Mouse (Mus musculus): ENCODE data around the gene Gigyf2.
A peak's percentile ranks its signal among the peaks of the same experiment; 100 is the strongest.
"Not testable (repeated sequence)": the region's sequence is repeated elsewhere in the genome, so short reads cannot be mapped to it uniquely, and the experiment has no call there.

The Gigyf2 gene

DNA sequence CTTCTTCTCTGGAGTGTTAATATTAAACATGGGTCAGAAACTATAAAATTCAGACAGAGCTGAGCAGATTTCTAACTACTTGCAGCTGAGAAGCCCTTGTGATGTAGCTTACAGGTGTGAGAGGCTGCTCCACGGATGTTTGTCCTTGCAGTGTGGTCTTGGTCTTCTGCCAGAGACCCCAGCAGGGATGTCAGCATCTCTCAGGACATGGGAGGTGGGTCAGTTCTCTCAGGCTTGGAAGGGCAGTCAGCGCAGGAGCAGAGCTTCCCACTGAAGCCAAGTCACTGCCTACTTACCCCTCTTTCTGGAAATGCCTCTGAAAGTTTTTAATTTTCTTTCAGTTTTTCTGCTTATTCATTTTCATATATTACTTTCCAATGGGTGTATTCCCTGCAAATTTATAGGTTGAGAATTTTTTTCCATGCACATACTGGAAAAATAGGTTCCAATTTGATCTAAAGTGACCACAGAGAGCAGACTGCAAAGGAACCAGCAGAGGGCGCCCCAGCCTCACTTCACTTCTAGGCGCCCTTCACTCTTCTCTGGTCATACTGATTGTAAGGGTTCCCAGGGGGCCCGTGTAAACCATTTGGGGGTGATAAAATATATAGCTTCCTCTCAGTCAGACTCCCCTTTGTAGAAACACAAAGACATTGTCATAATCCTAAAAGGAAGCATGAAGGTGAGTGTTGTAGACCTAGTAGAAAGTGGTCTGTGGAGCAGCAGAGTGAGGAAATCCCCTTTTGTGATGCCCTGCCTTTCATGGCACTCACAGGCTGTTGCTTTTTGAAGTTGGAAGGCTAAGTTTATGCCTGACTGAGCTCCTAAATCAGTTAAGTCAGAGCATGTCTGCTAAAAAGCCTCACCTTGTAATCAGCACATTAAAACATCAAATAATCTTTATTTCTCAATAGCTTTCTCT is 120.6 kb downstream of the Gigyf2 start:
- DNase-seq (ENCODE audit: low spot score), result peak; percentile 75

DNA sequence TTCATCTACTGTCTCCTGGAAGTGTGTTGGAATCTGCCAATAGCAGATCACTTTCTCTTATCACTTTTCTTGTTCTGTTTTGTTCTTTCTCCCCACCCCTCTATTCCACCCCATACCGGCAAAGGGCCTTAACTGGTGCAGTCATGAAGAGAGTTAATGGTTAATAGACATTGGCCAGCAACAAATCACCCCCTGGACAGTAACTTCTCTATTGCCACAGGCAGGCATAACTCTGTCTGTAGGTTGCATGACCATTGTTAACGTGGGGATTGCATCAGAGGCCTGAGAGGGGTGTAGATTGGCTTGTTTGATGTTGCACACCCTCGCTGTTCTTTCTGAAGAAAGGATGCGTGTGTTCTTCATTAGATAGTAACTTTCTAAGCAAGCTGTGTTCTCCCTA is 122.6 kb downstream of the Gigyf2 start:
- DNase-seq (ENCODE audit: low spot score), result no peak

DNA sequence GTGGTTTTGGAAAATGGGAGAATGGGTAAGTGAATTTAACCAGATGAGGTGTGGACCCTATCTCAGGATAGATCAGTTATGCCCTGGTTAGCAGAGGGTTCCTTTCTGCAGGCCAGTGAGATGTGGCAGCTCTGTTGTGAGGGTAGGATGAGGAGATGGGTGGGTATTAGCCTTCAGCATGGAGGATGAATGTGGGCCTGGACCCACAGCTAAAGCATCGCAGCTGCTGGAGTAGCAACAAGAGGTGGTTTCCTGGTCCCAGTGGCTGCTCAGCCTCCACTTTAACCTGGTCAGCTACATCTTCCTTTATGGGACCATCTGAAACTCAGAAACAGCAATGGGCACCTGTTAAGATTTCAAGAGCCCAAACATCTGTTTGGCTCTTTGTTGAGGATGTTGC is 129.6 kb downstream of the Gigyf2 start:
- DNase-seq (ENCODE audit: low spot score), result no peak

DNA sequence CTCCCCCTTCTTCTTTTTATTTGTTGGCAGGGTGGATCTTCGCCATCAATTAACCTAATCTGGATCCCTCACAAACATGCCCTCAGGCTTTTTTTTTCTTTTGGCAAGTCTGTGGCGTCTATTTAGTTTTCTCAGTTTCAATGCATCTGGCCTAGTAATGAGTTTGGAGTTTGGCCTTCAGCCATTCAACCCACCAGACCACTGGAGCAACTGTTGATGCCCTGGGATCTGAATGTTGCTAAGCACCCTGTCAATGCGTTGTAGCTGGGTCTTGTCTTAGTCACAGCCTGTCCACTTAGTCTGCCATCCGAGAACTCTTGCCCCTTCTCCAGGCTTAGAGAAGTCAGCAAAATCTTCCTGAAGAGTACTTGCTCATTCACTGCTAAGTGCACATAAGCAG is 131.2 kb downstream of the Gigyf2 start:
- DNase-seq (ENCODE audit: low spot score), result no peak

DNA sequence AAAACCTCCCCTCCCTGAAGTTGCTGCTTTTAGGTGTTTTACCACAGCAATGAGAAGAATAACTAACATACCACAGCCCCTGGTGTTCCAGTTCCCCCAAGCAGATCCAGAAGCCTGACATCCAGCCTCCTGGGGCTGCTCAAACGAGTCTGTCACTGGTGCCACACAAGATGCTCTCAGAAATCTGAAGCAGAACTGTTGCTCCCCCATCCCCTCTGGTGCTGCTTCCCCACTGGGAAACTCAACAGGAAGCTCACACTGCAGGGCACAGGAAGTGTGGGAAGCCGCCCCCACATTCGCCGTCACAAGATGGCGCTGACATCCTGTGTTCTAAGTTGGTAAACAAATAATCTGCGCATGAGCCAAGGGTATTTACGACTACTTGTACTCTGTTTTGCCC is 133.1 kb downstream of the Gigyf2 start:
- DNase-seq (ENCODE audit: low spot score), result not testable (repeated sequence)

DNA sequence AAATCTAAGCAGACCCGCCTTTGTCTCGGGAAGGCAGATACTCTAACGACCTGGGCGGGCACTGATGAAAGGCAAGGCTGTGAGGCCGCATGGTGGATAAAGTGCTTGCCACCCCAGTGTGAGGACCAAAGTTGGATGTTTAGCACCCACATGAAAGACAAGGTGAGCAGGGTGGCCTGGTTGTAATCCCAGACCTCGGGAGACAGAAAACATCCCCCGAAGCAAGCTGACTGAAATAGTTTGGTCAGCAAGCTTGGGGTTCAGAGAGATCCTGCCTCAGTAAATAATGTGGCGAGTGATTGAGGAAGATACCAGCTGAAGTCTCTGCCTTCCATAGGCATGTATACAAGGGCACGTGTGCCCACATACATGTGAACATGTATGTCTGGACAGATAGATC is 140.7 kb downstream of the Gigyf2 start:
- DNase-seq (ENCODE audit: low spot score), result no peak

DNA sequence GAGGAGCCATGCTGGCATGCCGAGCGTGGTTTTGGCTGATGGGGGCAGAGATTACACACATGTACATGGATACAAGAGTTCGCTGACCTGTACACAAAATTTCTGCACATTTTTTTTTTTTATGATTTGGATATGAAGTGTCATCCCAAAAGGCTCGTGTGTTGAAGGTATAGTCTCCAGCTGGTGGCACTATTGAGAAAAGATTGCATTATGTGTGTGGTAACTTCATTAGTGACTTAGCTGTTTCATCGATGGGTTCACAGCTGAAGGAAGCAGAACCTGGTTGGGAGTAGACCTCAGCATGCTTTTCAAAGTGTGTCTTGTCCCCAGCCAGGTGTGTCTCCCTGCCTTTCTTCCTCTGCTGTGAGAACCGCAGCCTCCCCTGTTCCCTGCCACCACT is 141.5 kb downstream of the Gigyf2 start:
- DNase-seq (ENCODE audit: low spot score), result peak; percentile 9

DNA sequence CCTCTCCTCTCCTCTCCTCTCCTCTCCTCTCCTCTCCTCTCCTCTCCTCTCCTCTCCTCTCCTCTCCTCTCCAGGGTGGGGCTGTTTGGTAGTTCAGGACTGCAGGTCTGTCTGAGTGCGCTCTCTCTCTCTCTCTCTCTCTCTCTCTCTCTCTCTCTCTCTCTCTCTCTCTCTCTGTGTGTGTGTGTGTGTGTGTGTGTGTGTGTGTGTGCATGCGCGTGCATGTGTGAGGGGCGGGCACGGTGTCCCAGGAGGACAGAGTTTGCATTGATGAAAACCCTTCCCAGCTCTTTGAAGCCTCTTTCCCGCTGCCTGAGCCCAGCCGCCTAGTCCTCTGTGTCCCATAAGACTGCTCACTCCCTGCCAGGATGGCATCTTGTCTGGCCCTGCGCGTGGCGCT is 143.2 kb downstream of the Gigyf2 start, which contains the start of gene Snorc:
TSS of gene Snorc (plus strand) at position 301 of the 400 bp plus-strand sequence.
- not testable (repeated sequence) for DNase-seq (ENCODE audit: low spot score)

DNA sequence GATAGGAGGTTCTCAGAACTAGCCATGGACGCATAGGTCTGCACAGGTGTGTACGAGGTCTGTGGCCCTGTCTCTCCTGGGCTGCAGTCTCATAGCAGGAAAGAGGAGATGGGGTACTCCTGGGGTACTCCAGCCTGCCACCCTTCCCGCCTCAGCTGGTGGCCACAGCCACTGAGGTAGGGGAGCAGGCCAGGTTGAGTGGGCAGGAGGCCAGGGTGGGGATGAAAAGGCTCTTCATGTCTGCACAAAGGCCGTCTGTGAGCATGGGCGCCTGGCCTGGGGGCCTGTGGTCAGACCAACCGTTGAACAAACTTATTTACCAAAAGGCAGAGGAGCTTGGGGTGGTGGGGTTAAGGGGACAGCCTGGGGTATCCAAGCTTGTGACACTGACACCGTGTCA is 145.1 kb downstream of the Gigyf2 start:
- no peak for DNase-seq (ENCODE audit: low spot score)

DNA sequence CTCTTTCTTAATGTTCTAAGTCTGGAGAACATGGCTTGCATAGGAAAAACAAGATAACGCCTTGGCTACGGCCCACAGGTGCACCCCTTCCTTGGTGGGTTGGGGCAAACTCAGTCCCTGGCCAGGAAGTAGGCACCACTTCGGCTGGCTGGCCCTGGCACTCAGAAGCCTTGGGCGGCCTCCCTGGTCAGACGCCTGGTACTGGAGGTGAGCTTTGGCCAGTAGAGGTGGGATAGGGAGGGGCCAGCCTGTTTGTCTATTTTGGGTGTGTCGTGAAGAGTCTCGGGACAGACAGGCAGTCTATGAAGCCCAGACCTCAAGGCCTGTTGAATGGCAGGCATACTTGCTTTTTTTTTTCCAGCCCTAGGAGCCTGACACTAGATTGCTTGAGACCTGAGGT is 145.8 kb downstream of the Gigyf2 start:
- DNase-seq (ENCODE audit: low spot score), result no peak

DNA sequence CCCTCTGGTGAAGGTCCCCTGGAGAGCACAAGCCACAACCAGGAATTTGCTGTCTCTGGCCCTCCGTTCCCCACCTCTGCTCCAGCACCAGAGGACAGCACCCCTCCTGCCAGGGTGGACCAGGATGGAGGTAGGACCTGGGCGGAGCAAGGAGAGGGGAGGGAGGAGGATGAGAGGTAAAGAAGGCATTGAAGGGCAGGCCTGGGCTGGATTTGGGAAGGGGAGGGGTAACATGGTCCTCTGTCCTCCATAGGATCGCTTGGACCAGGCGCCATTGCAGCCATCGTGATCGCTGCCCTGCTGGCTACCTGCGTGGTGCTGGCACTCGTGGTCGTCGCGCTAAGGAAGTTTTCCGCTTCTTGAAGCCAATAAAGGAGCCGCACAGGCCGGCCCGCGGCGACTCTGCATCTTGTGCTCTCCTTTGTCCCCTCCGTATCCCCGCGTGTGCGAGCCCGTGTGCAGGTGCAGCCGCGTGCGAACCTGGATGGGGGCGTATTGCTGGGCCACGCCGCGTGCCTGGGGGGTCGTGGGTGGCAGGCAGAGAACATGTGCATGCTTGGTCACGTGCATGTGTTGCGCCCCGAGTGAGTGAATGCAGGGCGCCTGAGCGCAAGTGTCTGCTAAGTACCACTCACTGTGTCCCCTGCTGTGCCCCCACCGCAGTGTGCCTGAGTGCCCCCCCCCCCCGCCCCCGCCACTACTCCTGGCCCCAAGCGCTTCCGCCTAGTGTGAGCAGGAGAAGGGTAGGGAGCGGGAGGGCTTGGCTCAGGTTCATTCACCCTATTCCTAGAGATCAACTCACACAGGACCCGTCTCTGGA is 148.5 kb downstream of the Gigyf2 start:
- DNase-seq (ENCODE audit: low spot score), result peak; percentile 10

DNA sequence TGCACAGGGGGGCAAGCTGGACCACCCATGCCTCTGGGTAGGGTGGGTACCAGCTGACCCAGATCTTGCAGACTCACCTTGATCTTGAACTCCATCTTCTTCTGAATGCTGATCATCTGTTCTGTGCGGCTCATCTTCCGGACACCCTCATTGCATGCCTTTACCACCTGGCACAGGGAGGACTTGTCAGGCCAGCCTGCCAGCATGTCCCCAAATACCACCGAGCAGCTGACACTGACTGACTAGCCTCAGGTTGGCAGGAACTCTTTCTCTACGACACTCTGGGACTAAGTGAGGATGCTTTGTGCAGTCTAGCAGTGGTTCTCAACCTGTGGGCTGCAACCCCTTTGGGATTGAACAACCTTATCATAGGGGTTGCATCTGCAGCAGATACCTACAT is 155.7 kb downstream of the Gigyf2 start:
- DNase-seq (ENCODE audit: low spot score), result no peak

DNA sequence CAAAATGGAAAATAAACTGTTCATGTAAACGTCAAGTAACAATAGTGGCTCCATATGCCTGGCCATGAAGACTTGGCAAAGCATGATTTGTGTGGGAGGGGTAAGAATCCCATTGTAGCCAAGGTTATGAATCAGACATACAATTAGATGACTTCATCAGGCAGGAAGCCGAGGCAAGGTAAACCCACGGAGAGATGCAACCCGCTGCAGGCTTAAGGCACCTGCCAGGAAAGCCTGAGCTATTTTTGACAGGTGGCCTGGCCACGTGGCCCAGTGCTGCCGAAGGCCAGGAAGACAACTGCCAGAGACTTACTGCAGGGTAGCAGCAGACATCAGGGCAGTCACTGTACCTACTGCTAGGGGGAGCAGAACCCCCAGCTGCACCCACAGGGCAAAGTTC is 159.6 kb downstream of the Gigyf2 start:
- no peak for DNase-seq (ENCODE audit: low spot score)

DNA sequence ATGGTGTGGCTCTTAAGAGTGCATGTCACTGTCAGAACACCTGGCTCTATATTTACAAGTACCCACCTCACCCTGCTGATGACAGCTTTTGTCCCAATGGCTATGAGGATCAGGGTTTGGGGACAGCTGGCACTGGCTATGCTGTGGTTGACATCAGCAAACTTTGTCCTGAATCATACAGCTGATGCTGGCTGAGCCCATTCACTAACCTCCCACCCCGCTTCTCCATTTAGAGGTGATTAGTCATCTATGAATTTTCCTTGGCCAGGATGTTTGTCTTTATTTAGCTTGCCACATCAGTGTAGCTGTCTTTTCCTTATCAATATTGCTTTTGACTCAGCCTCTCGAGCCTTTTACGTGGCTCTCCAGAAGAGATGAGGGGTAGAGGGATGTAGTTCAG is 165.5 kb downstream of the Gigyf2 start:
- no peak for DNase-seq (ENCODE audit: low spot score)

DNA sequence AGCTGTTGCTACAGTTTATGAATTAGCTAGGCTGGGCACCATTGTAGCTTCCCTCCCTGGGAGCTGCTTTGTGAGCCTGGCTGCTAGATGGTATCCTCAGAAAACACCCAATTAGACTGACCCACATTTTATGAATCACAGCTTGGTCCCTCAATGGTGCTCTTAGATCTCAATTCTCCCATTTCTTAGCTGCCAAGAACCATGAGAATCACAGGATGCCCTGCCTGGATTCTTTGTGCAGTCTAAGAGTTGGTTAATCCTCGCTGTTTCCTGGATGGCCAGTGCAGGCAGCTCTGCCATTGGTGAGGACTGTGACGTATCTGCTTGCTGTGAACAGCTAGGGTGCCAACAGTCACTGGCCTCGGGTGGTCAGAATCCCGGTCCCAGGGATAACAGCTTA is 166.7 kb downstream of the Gigyf2 start:
- DNase-seq (ENCODE audit: low spot score), result no peak

Measured in embryo, embryonic 10 days (tissue).